Mouse (Mus musculus) C2C12 (cell line): Measurements from ENCODE around the gene Ntrk3.

ENCODE experiments used
- CEBPB ChIP-seq: IDR thresholded peaks from one replicate; pipeline ENCODE4 v1.6.1; 2011; ENCODE audit warnings: low read depth, mild to moderate bottlenecking, control low read depth, moderate library complexity
- CTCF ChIP-seq: IDR thresholded peaks from one replicate; pipeline ENCODE4 v1.5.1; 2011; ENCODE audit not compliant: control insufficient read depth, insufficient read depth, insufficient read length
- FOSL1 ChIP-seq: IDR thresholded peaks from one replicate; pipeline ENCODE4 v1.8.0; 2011; ENCODE audit warnings: mild to moderate bottlenecking, low read length; ENCODE audit not compliant: poor library complexity, insufficient read depth, severe bottlenecking
- MAX ChIP-seq: IDR thresholded peaks from one replicate; pipeline ENCODE4 v1.6.1; 2011; ENCODE audit warnings: mild to moderate bottlenecking, control low read depth
- MYOD1 ChIP-seq: IDR thresholded peaks from one replicate; pipeline ENCODE4 v1.6.1; 2011; ENCODE audit warnings: low read depth; ENCODE audit not compliant: control insufficient read depth, insufficient read length
- MYOG ChIP-seq: IDR thresholded peaks from one replicate; pipeline ENCODE4 v1.6.1; 2011; ENCODE audit not compliant: control insufficient read depth, insufficient read length; ENCODE audit errors: extremely low read depth
- USF1 ChIP-seq: IDR thresholded peaks from one replicate; pipeline ENCODE4 v1.6.1; 2011; ENCODE audit warnings: low read depth, mild to moderate bottlenecking, control low read depth, moderate library complexity

DNA sequence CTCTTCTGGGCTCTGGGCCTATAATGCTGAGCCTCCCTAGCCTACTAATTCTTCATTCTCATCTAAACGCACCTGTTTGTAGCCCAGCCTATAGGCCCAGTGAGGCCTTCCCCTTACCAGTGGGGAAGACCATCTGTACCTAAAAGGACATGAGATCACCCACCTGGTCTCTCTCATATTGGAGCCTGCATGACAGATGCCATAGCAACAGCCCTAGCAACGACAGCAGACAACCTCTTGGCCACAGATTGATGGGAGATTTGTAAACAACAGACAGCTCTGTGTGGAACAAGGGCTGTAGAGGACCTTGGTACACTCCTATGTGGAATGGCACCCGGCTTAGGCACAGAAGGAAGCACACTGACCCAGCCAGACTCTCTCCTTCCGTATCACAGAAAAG lies 195.3 kb downstream of the Ntrk3 start:
- no peak for TF ChIP-seq CTCF
- no peak for TF ChIP-seq USF1
- TF ChIP-seq CEBPB, result no peak
- TF ChIP-seq MAX, result no peak
- TF ChIP-seq MYOG, result no peak
- TF ChIP-seq MYOD1, result no peak
- TF ChIP-seq FOSL1, result no peak
